Mouse (Mus musculus) stomach, postnatal 0 days (tissue): Measurements from ENCODE around the gene Slc2a1.

Source experiments
- CTCF ChIP-seq: IDR thresholded peaks from 2 replicates; pipeline ENCODE4 v1.5.1; 2016; ENCODE audit warnings: antibody characterized with exemption, low read depth, mild to moderate bottlenecking, moderate library complexity
- EP300 ChIP-seq: optimal IDR thresholded peaks from 2 replicates; pipeline ENCODE3; 2016; ENCODE audit warnings: antibody characterized with exemption

DNA sequence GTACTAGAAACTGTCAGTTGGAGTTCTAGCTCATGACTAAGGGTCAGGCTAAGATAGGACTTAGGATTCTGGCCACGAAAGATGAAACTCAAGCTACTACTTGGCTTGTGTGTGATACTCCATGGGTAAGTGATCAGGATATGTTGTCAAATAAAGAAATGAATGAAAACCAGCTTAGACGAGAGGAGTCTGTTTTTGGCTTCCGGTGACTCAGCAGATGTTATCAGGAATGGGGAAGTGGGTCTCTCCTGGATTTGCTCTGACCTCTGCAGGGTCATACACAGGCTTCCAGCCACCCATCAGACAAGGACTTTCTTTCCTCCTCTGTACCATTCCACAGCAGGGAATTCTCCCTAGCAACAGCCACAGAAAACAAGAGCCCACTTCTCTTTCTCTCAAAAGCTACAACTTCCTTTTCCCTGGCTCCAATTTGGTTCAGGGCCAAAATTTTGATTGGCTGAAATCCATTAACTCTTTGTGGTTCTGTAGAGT, 25.7 kb upstream of the Slc2a1 start:
- TF ChIP-seq CTCF (no peak), EP300 (no peak)
